Mouse (Mus musculus) testis, adult 2 months (tissue): ENCODE results near the gene Tas2r136.

Experiments used
- CTCF ChIP-seq: fragments of 200-500 bp; IDR thresholded peaks from 2 replicates; pipeline ENCODE4 v1.5.1; 2012; ENCODE audit warnings: low read depth, mild to moderate bottlenecking, inconsistent platforms, low read length, moderate library complexity; ENCODE audit not compliant: control insufficient read depth, insufficient read depth, insufficient replicate concordance
- POLR2A ChIP-seq: fragments of 200-500 bp; IDR thresholded peaks from 2 replicates; pipeline ENCODE4 v1.6.1; 2012; ENCODE audit warnings: low read depth, mild to moderate bottlenecking, inconsistent platforms, low read length, moderate library complexity; ENCODE audit not compliant: control insufficient read depth

DNA sequence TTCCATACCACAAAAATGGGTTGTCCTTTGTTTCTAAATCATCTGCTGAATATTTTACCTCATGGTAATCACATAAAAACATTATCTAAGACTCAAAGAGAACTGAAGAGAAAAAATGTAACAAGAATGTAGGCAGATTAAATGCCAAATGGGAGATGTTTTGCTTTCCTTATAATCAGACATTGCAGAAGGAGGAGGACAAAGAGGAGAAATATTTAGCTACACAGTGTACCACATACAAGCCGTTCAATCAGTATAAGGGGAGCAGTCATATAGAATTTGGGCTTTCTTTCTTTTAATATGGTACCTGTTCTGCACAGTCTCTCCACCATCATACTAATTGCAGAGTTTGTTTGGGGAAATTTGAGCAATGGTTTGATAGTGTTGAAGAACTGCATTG is 23.5 kb downstream of the Tas2r136 start, which contains the start of gene Tas2r124:
- no peak for TF ChIP-seq POLR2A
- no peak for TF ChIP-seq CTCF
